ENCODE assay signal across 8 mouse cellular contexts in the genomic region with DNA sequence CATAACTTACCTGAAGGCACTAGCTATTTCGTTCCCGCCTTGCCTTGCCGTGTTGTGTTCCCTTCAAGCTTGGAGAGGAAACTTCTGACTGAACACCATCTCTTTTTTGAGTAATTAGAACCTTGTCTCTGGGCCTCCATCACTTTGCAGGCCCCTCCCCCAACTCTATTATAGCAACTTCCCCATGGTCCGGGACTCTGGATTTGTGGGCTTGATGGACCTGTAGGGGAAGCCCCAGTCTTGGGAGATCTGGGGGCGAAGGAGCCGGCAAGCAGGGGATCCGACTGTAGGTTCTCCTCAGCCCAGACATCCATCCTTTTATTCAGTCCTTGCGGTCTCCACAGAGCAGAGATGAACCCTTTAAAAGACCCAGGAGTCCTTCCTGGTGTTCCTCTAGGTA. TPM values are rescaled to one million over a fixed set of nuclear protein-coding genes. Genes with fewer than 3 reads are reported as not detected.
DNase-seq lines count a peak whose midpoint lies in the region; ATAC-seq and TF ChIP-seq lines count a peak whose summit lies in the region.

No protein-coding gene starts in this region.

- no peak for TF ChIP-seq POLR2A in bone marrow, adult 2 months (IDR thresholded peaks at IDR 0.05; ENCODE audit: borderline replicate concordance, control insufficient read depth, low read depth, low read length)

- peak overlapping the region; percentile 75 to 81 for H3K4me3 ChIP-seq in heart, embryonic 14.5 days (ENCODE audit: control insufficient read depth in 1 of 2, insufficient read depth in 1 of 2, low read depth in 1 of 2, low read length in 2 of 2)
- H3K4me3 ChIP-seq in bone marrow, adult 2 months (replicated peaks; ENCODE audit: control insufficient read depth, low read depth, low read length), result peak overlapping the region; percentile 79
- H3K4me3 ChIP-seq in hindbrain, embryonic 14.5 days (replicated peaks; ENCODE audit: low read length), result peak overlapping the region; percentile 45
- peak overlapping the region; percentile 56; the same call in 1 of the 2 replicates for H3K4me3 ChIP-seq in midbrain, embryonic 13.5 days (replicated peaks)

- DNase-seq in heart, postnatal 36 days, result no peak
- no peak for DNase-seq in hindbrain, embryonic 14.5 days (ENCODE audit: low spot score)
- no peak for DNase-seq in adrenal gland, adult 2 months
- DNase-seq in c-Kit-positive CD71-positive TER-119-positive erythroid progenitor cells, embryonic 14.5 days (ENCODE audit: low spot score), result no peak
- no peak for DNase-seq in cerebellum, adult 18-20 months

- peak overlapping the region; percentile 37 to 93; a peak in 2 of 4 replicates for H3K27ac ChIP-seq in heart, embryonic 14.5 days (replicated peaks in 1 of 2; ENCODE audit: control insufficient read depth in 1 of 2, insufficient read depth in 1 of 2, low read depth in 2 of 2, low read length in 2 of 2)
- peak overlapping the region; percentile 84 for H3K27ac ChIP-seq in bone marrow, adult 2 months (ENCODE audit: control insufficient read depth, insufficient read depth, low read depth, low read length, poor library complexity)
- no peak overlapping the region for H3K27ac ChIP-seq in hindbrain, embryonic 14.5 days
- no peak overlapping the region for H3K27ac ChIP-seq in midbrain, embryonic 13.5 days

- peak overlapping the region; percentile 84 for H3K4me2 ChIP-seq in heart, embryonic 14.5 days (ENCODE audit: low read length)
- peak overlapping the region; percentile 81 for H3K4me2 ChIP-seq in hindbrain, embryonic 14.5 days (replicated peaks)
- H3K4me2 ChIP-seq in midbrain, embryonic 13.5 days (replicated peaks), result peak overlapping the region; percentile 93

- H3K4me1 ChIP-seq in heart, embryonic 14.5 days (ENCODE audit: control insufficient read depth in 2 of 2, insufficient read depth in 2 of 2, low read length in 2 of 2), result peaks cover 25 to 43% of the 10 kb centered on the region in 2 experiments
- H3K4me1 ChIP-seq in bone marrow, adult 2 months (ENCODE audit: control insufficient read depth, insufficient read depth, low read length), result peaks cover 11% of the 10 kb centered on the region
- H3K4me1 ChIP-seq in hindbrain, embryonic 14.5 days (replicated peaks; ENCODE audit: control insufficient read depth, insufficient read depth, low read length), result peaks cover 5% of the 10 kb centered on the region; the same call in 1 of the 2 replicates
- H3K4me1 ChIP-seq in midbrain, embryonic 13.5 days (replicated peaks), result peaks cover 10% of the 10 kb centered on the region

- intact Hi-C loops in heart, postnatal 36 days (cut with DNase I), result no loop called here

- ATAC-seq in heart, embryonic 14.5 days (ENCODE audit: insufficient number of reproducible peaks, insufficient read depth, low FRiP score, low read depth), result no peak
- no peak for ATAC-seq in hindbrain, embryonic 14.5 days (ENCODE audit: low FRiP score)
- ATAC-seq in midbrain, embryonic 13.5 days, result no peak

- H3K9ac ChIP-seq in heart, embryonic 14.5 days (ENCODE audit: low read length), result peak overlapping the region; percentile 84
- H3K9ac ChIP-seq in hindbrain, embryonic 14.5 days, result peak overlapping the region; percentile 60; the same call in 1 of the 2 replicates
- no peak overlapping the region for H3K9ac ChIP-seq in midbrain, embryonic 13.5 days (replicated peaks)

- no peaks in the 10 kb centered on the region for H3K27me3 ChIP-seq in heart, embryonic 14.5 days (ENCODE audit: control insufficient read depth, insufficient read depth, low read length)
- H3K27me3 ChIP-seq in hindbrain, embryonic 14.5 days (ENCODE audit: control insufficient read depth, insufficient read depth, low read length), result 0 out of 2 replicates have a peak, but pooled peaks cover 6% of the 10 kb centered on the region
- H3K27me3 ChIP-seq in midbrain, embryonic 13.5 days, result peaks cover 46% of the 10 kb centered on the region

- no peak for TF ChIP-seq CTCF in bone marrow, adult 2 months (IDR thresholded peaks at IDR 0.05; ENCODE audit: control insufficient read depth, insufficient read depth, low read length)

- no peaks in the 10 kb centered on the region for H3K36me3 ChIP-seq in heart, embryonic 14.5 days (ENCODE audit: control insufficient read depth, insufficient read depth, low read length)
- no peaks in the 10 kb centered on the region for H3K36me3 ChIP-seq in hindbrain, embryonic 14.5 days (replicated peaks; ENCODE audit: control insufficient read depth, insufficient read depth)
- no peaks in the 10 kb centered on the region for H3K36me3 ChIP-seq in midbrain, embryonic 13.5 days

- 44% methylated on average over 8 of the region's 8 CpGs for WGBS in heart, embryonic 14.5 days
- 15% methylated on average over 8 of the region's 8 CpGs for WGBS in bone marrow, adult 2 months
- WGBS in hindbrain, embryonic 14.5 days, result 51% methylated on average over 8 of the region's 8 CpGs
- 54% methylated on average over 8 of the region's 8 CpGs for WGBS in midbrain, embryonic 13.5 days

- no peaks in the 10 kb centered on the region for H3K9me3 ChIP-seq in heart, embryonic 14.5 days (ENCODE audit: control insufficient read depth, low read length)
- H3K9me3 ChIP-seq in hindbrain, embryonic 14.5 days (ENCODE audit: control insufficient read depth, low read length), result no peaks in the 10 kb centered on the region
- H3K9me3 ChIP-seq in midbrain, embryonic 13.5 days, result no peaks in the 10 kb centered on the region

RNA-seq across cellular contexts. Expression of gene Gsn, which starts 0.8 kb away (rescaled TPM):
- 328 and 342 TPM in 2 replicates for polyA plus RNA-seq in heart, embryonic 14.5 days (2014; fragmentation: Nextera tagmentation; extraction: Ambion mirVana)
- 100 to 1,000 TPM; 969 to 984 TPM for total RNA-seq in heart, postnatal 36 days (2021)
- polyA plus RNA-seq in bone marrow, adult 2 months (2011; ENCODE audit: insufficient read depth, insufficient read length, low replicate concordance, missing spikeins), result 38.0 and 94.8 TPM in 2 replicates
- polyA plus RNA-seq in hindbrain, embryonic 14.5 days (2014; fragmentation: Nextera tagmentation; extraction: Ambion mirVana), result 30.2 and 31.4 TPM in 2 replicates
- polyA plus RNA-seq in midbrain, embryonic 13.5 days (2015; fragmentation: Nextera tagmentation; extraction: Ambion mirVana), result 14.1 and 18.0 TPM in 2 replicates
- total RNA-seq in adrenal gland, adult 2 months (2021), result 1,000 to 10,000 TPM in 1 of 2 experiments, 100 to 1,000 TPM in 1; 335 to 1,033 TPM
- 607 and 810 TPM in 2 replicates for polyA plus RNA-seq in adrenal gland, adult 2 months (2012; rRNA removed)

RNA-seq across cellular contexts. Expression of gene Rab14, which starts 56.0 kb away (rescaled TPM):
- polyA plus RNA-seq in heart, embryonic 14.5 days (2014; fragmentation: Nextera tagmentation; extraction: Ambion mirVana), result 251 and 262 TPM in 2 replicates
- total RNA-seq in heart, postnatal 36 days (2021), result 100 to 1,000 TPM; 133 to 134 TPM
- polyA plus RNA-seq in bone marrow, adult 2 months (2011; ENCODE audit: insufficient read depth, insufficient read length, low replicate concordance, missing spikeins), result 40.2 and 77.1 TPM in 2 replicates
- polyA plus RNA-seq in hindbrain, embryonic 14.5 days (2014; fragmentation: Nextera tagmentation; extraction: Ambion mirVana), result 359 and 375 TPM in 2 replicates
- polyA plus RNA-seq in midbrain, embryonic 13.5 days (2015; fragmentation: Nextera tagmentation; extraction: Ambion mirVana), result 419 and 463 TPM in 2 replicates
- 100 to 1,000 TPM; 209 to 246 TPM for total RNA-seq in adrenal gland, adult 2 months (2021)
- polyA plus RNA-seq in adrenal gland, adult 2 months (2012; rRNA removed), result 3,789 and 4,325 TPM in 2 replicates

Comparison
In these comparisons a context has a peak if more than half of its experiments do, and no peak if none do; other contexts are left out.
1. H3K27ac ChIP-seq: peak in heart, embryonic 14.5 days (2 of 2) and bone marrow, adult 2 months (single experiment); none in hindbrain, embryonic 14.5 days (single experiment) and midbrain, embryonic 13.5 days (single experiment).
2. Peak in every context shown above with its lines, with median percentiles within 50 percentile points of each other: H3K4me2 ChIP-seq and H3K4me3 ChIP-seq.